Mouse (Mus musculus): ENCODE data around the gene Atxn1.

The Atxn1 gene

GRCm38 (mm10) chr13:45963497-45964330 is 1.1 kb downstream of the Atxn1 start:
- peak in 1 of 2 experiments; percentile 35 for DNase-seq (ENCODE audit: low read depth in 1 of 2, low spot score in 2 of 2)

- no peak for DNase-seq (ENCODE audit: low read depth in 1 of 2, low spot score in 2 of 2)
Measured at GRCm38 (mm10) chr13:45962776-45963175, 2.0 kb downstream of the Atxn1 start.

GRCm38 (mm10) chr13:45961871-45962630 is 2.8 kb downstream of the Atxn1 start:
- no peak for DNase-seq (ENCODE audit: low read depth in 1 of 2, low spot score in 2 of 2)

- DNase-seq (ENCODE audit: low read depth in 1 of 2, low spot score in 2 of 2), result no peak
Measured at GRCm38 (mm10) chr13:45960311-45960965, 4.4 kb downstream of the Atxn1 start.

GRCm38 (mm10) chr13:45958306-45958705 is 6.5 kb downstream of the Atxn1 start:
- no peak for DNase-seq (ENCODE audit: low read depth in 1 of 2, low spot score in 2 of 2)

- no peak for DNase-seq (ENCODE audit: low read depth in 1 of 2, low spot score in 2 of 2)
Measured at GRCm38 (mm10) chr13:45957629-45958028, 7.2 kb downstream of the Atxn1 start.

GRCm38 (mm10) chr13:45956287-45956686 is 8.5 kb downstream of the Atxn1 start:
- no peak for DNase-seq (ENCODE audit: low read depth in 1 of 2, low spot score in 2 of 2)

GRCm38 (mm10) chr13:45955370-45956055 is 9.3 kb downstream of the Atxn1 start:
- DNase-seq (ENCODE audit: low read depth in 1 of 2, low spot score in 2 of 2), result no peak

- no peak for DNase-seq (ENCODE audit: low read depth in 1 of 2, low spot score in 2 of 2)
Measured at GRCm38 (mm10) chr13:45953098-45953497, 11.7 kb downstream of the Atxn1 start.

GRCm38 (mm10) chr13:45951071-45951645 is 13.7 kb downstream of the Atxn1 start:
- DNase-seq (ENCODE audit: low read depth in 1 of 2, low spot score in 2 of 2), result no peak

GRCm38 (mm10) chr13:45950355-45950861 is 14.4 kb downstream of the Atxn1 start:
- no peak for DNase-seq (ENCODE audit: low read depth in 1 of 2, low spot score in 2 of 2)

GRCm38 (mm10) chr13:45946136-45946535 is 18.7 kb downstream of the Atxn1 start:
- no peak for DNase-seq (ENCODE audit: low read depth in 1 of 2, low spot score in 2 of 2)

GRCm38 (mm10) chr13:45942337-45942736 is 22.5 kb downstream of the Atxn1 start:
- no peak for DNase-seq (ENCODE audit: low read depth in 1 of 2, low spot score in 2 of 2)

GRCm38 (mm10) chr13:45940714-45941113 is 24.1 kb downstream of the Atxn1 start:
- DNase-seq (ENCODE audit: low read depth in 1 of 2, low spot score in 2 of 2), result no peak

GRCm38 (mm10) chr13:45939561-45939960 is 25.2 kb downstream of the Atxn1 start:
- no peak for DNase-seq (ENCODE audit: low read depth in 1 of 2, low spot score in 2 of 2)

- DNase-seq (ENCODE audit: low read depth in 1 of 2, low spot score in 2 of 2), result no peak
Measured at GRCm38 (mm10) chr13:45938083-45938482, 26.7 kb downstream of the Atxn1 start.

- DNase-seq (ENCODE audit: low read depth in 1 of 2, low spot score in 2 of 2), result no peak
Measured at GRCm38 (mm10) chr13:45936765-45937164, 28.0 kb downstream of the Atxn1 start.

GRCm38 (mm10) chr13:45935798-45936197 is 29.0 kb downstream of the Atxn1 start:
- DNase-seq (ENCODE audit: low read depth in 1 of 2, low spot score in 2 of 2), result no peak

GRCm38 (mm10) chr13:45934841-45935240 is 30.0 kb downstream of the Atxn1 start:
- DNase-seq (ENCODE audit: low read depth in 1 of 2, low spot score in 2 of 2), result no peak

- DNase-seq (ENCODE audit: low read depth in 1 of 2, low spot score in 2 of 2), result no peak
Measured at GRCm38 (mm10) chr13:45934085-45934484, 30.7 kb downstream of the Atxn1 start.

GRCm38 (mm10) chr13:45932491-45932921 is 32.3 kb downstream of the Atxn1 start:
- no peak for DNase-seq (ENCODE audit: low read depth in 1 of 2, low spot score in 2 of 2)

Measured in monocyte, adult 2 months (primary cell).